Mouse (Mus musculus) lung, postnatal 0 days (tissue): ENCODE results near the gene Mief2. TPM values are rescaled to one million over a fixed set of nuclear protein-coding genes. Genes with fewer than 3 reads are reported as not detected.

Experiments
- ATAC-seq: fragments of 200-750 bp; cut with Nextera tagmentation; 2 replicates; pipeline ENCODE4 v1.8.0; 2017; ENCODE audit warnings: moderate library complexity
- DNase-seq: peaks from one replicate; pipeline ENCODE4 v3.0.0-alpha.2; 2016; ENCODE audit warnings: low spot score
- H3K27ac ChIP-seq: fragments of 300-500 bp; sonication (generic); 2 replicates; pipeline ENCODE4 v1.5.1; 2014; ENCODE audit warnings: antibody characterized with exemption, mild to moderate bottlenecking, low read length, mixed read lengths
- H3K27me3 ChIP-seq: fragments of 300-500 bp; sonication (generic); replicated peaks from 2 replicates; pipeline ENCODE4 v1.6.1; 2014; ENCODE audit warnings: low read length, mixed read lengths; ENCODE audit not compliant: insufficient read depth
- H3K36me3 ChIP-seq: fragments of 300-500 bp; sonication (generic); 2 replicates; pipeline ENCODE4 v1.6.1; 2014; ENCODE audit warnings: low read length, mixed read lengths; ENCODE audit not compliant: insufficient read depth
- H3K4me1 ChIP-seq: fragments of 300-500 bp; sonication (generic); 2 replicates; pipeline ENCODE4 v1.6.1; 2014; ENCODE audit warnings: antibody characterized with exemption, low read depth, low read length, mixed read lengths; ENCODE audit not compliant: insufficient read depth
- H3K4me2 ChIP-seq: fragments of 300-500 bp; sonication (generic); replicated peaks from 2 replicates; pipeline ENCODE4 v1.6.1; 2014; ENCODE audit warnings: low read depth, mild to moderate bottlenecking, low read length, moderate library complexity, mixed read lengths
- H3K4me3 ChIP-seq: fragments of 300-500 bp; sonication (generic); 2 replicates; pipeline ENCODE4 v1.5.1; 2014; ENCODE audit warnings: low read depth, low read length
- H3K9ac ChIP-seq: fragments of 300-500 bp; sonication (generic); replicated peaks from 2 replicates; pipeline ENCODE4 v1.6.1; 2014; ENCODE audit warnings: low read depth, mild to moderate bottlenecking
- H3K9me3 ChIP-seq: fragments of 300-500 bp; sonication (generic); 2 replicates; pipeline ENCODE4 v1.6.1; 2016; ENCODE audit warnings: low read length, mixed read lengths
- CTCF ChIP-seq: IDR thresholded peaks from 2 replicates; pipeline ENCODE4 v1.5.1; 2016; ENCODE audit warnings: antibody characterized with exemption, mild to moderate bottlenecking
- EP300 ChIP-seq: IDR thresholded peaks from 2 replicates; pipeline ENCODE4 v1.6.1; 2016; ENCODE audit warnings: antibody characterized with exemption, mild to moderate bottlenecking, control low read depth
- WGBS: fragments of 180-500 bp; shearing (Covaris S2); extraction: QIAGEN DNeasy Blood & Tissue Kit; methylation state at CpG from one replicate; pipeline ENCODE4 v1.1.7; 2014; 5-methylcytosine and 5-hydroxymethylcytosine counted together
- polyA plus RNA-seq: library from polyadenylated mRNA; unstranded; fragments of >200 nt; fragmentation: Nextera tagmentation; extraction: Ambion mirVana; gene quantifications from 2 replicates; pipeline ENCODE4 v1.2.1, GENCODE M21; 2015

The Mief2 gene
- polyA plus RNA-seq, 1 experiment from 2014 or later, result 15.2 TPM

- no peak for TF ChIP-seq CTCF
- no peak for TF ChIP-seq EP300
- Histone ChIP-seq H3K36me3 (peaks cover 75% of the 10 kb centered on the region), H3K27me3 (no peaks in the 10 kb centered on the region), H3K4me1 (no peaks in the 10 kb centered on the region), H3K9me3 (no peaks in the 10 kb centered on the region), H3K4me3 (no peak overlapping the region), H3K9ac (no peak overlapping the region), H3K4me2 (no peak overlapping the region), H3K27ac (no peak overlapping the region)
- no peak for ATAC-seq
- WGBS, result 89% methylated on average over 13 of the region's 13 CpGs
- DNase-seq, result no peak
These were observed 15.5 kb upstream of the Mief2 start for GRCm38 (mm10) chr11:60712639-60713255.

GRCm38 (mm10) chr11:60715833-60716232 is 12.4 kb upstream of the Mief2 start:
- no peak overlapping the region for H3K9ac ChIP-seq
- no peak for ATAC-seq
- no peak overlapping the region for H3K4me2 ChIP-seq
- WGBS, result 79% methylated on average over 5 of the region's 5 CpGs
- no peak for DNase-seq
- H3K4me1 ChIP-seq, result no peaks in the 10 kb centered on the region
- no peaks in the 10 kb centered on the region for H3K9me3 ChIP-seq
- TF ChIP-seq EP300 (no peak), CTCF (no peak)
- H3K27me3 ChIP-seq, result no peaks in the 10 kb centered on the region
- no peak overlapping the region for H3K4me3 ChIP-seq
- peaks cover 78% of the 10 kb centered on the region for H3K36me3 ChIP-seq
- H3K27ac ChIP-seq, result no peak overlapping the region

- H3K4me3 ChIP-seq, result no peak overlapping the region
- no peak for ATAC-seq
- H3K27me3 ChIP-seq, result no peaks in the 10 kb centered on the region
- H3K4me2 ChIP-seq, result no peak overlapping the region
- no peak for DNase-seq
- peaks cover 73% of the 10 kb centered on the region for H3K36me3 ChIP-seq
- no peak overlapping the region for H3K27ac ChIP-seq
- H3K4me1 ChIP-seq, result no peaks in the 10 kb centered on the region
- no peak for TF ChIP-seq EP300
- TF ChIP-seq CTCF, result no peak
- WGBS, result 72% methylated on average over 5 of the region's 5 CpGs
- H3K9ac ChIP-seq, result no peak overlapping the region
- H3K9me3 ChIP-seq, result no peaks in the 10 kb centered on the region
These were observed 8.9 kb upstream of the Mief2 start for GRCm38 (mm10) chr11:60719263-60719662.

- Histone ChIP-seq H3K27ac (peak within 1 kb of the TSS; percentile 92), H3K4me3 (peak within 1 kb of the TSS; percentile 89), H3K4me2 (peak within 1 kb of the TSS; percentile 65), H3K36me3 (0 out of 2 replicates have a peak, but pooled peaks cover 15% of the 10 kb centered on the region), H3K9me3 (no peaks in the 10 kb centered on the region), H3K4me1 (peaks cover 13% of the 10 kb centered on the region; the same call in 1 of the 2 replicates), H3K9ac (peak within 1 kb of the TSS; percentile 86), H3K27me3 (no peaks in the 10 kb centered on the region)
- no peak for TF ChIP-seq EP300
- TF ChIP-seq CTCF, result peak; percentile 70
- ATAC-seq (peak; percentile 84), DNase-seq (peak; percentile 90)
- under 1% methylated on average over 37 of the region's 71 CpGs for WGBS
These were observed 1.4 kb upstream of the Mief2 start, which contains the start of gene Flii for GRCm38 (mm10) chr11:60726601-60727391. TSS of gene Flii (minus strand) at chr11:60727263.

GRCm38 (mm10) chr11:60727392-60728140 is 632 bp upstream of the Mief2 start:
- Histone ChIP-seq H3K9me3 (no peaks in the 10 kb centered on the region), H3K36me3 (0 out of 2 replicates have a peak, but pooled peaks cover 11% of the 10 kb centered on the region), H3K27me3 (no peaks in the 10 kb centered on the region), H3K27ac (peak overlapping the region; percentile 92), H3K9ac (peak overlapping the region; percentile 86), H3K4me2 (peak overlapping the region; percentile 65), H3K4me3 (peak overlapping the region; percentile 89), H3K4me1 (peaks cover 13% of the 10 kb centered on the region; the same call in 1 of the 2 replicates)
- peak; percentile 31 for DNase-seq
- ATAC-seq, result peak; percentile 12
- no peak for TF ChIP-seq CTCF
- whole genome bisulfite sequencing, result 4% methylated on average over 12 of the region's 12 CpGs

- Histone ChIP-seq H3K9ac (no peak overlapping the region; the same call in 1 of the 2 replicates), H3K27me3 (no peaks in the 10 kb centered on the region), H3K4me3 (no peak overlapping the region), H3K36me3 (no peaks in the 10 kb centered on the region), H3K9me3 (no peaks in the 10 kb centered on the region), H3K27ac (peak overlapping the region; percentile 92), H3K4me1 (peaks cover 13% of the 10 kb centered on the region; the same call in 1 of the 2 replicates), H3K4me2 (peak overlapping the region; percentile 65)
- TF ChIP-seq CTCF (no peak), EP300 (no peak)
- DNase-seq (peak; percentile 81), ATAC-seq (peak; percentile 29)
- WGBS, result 27% methylated on average over 6 of the region's 6 CpGs
These were observed 1.0 kb downstream of the Mief2 start for GRCm38 (mm10) chr11:60729217-60729641.
